Comparison of ENCODE assay signal across 8 mouse cellular contexts in genomic region chr7:139187277-139187676, GRCm38 (mm10). TPM values are rescaled to one million over a fixed set of nuclear protein-coding genes. Genes with fewer than 3 reads are reported as not detected.
DNase-seq lines count a peak whose midpoint lies in the region; ATAC-seq and TF ChIP-seq lines count a peak whose summit lies in the region.

No protein-coding gene starts in this region.

- H3K9me3 ChIP-seq in heart, embryonic 10.5 days: 0 out of 2 replicates have a peak, but pooled peaks cover 8% of the 10 kb centered on the region
- no peaks in the 10 kb centered on the region for H3K9me3 ChIP-seq in ES-E14 (ENCODE audit: control insufficient read depth, insufficient read depth, low read depth, low read length)
- no peaks in the 10 kb centered on the region for H3K9me3 ChIP-seq in hindbrain, embryonic 11.5 days (ENCODE audit: control insufficient read depth, low read length)
- H3K9me3 ChIP-seq in midbrain, embryonic 12.5 days: no peaks in the 10 kb centered on the region

- intact Hi-C loops in heart, postnatal 25 days (cut with DNase I): no loop called here

- peak overlapping the region; percentile 97 for H3K4me2 ChIP-seq in hindbrain, embryonic 11.5 days (replicated peaks; ENCODE audit: low read depth, low read length)
- H3K4me2 ChIP-seq in midbrain, embryonic 12.5 days (replicated peaks): peak overlapping the region; percentile 97

- H3K36me3 ChIP-seq in heart, embryonic 10.5 days: no peaks in the 10 kb centered on the region
- no peaks in the 10 kb centered on the region for H3K36me3 ChIP-seq in ES-E14 (ENCODE audit: control insufficient read depth, insufficient read depth, low read length, poor library complexity, severe bottlenecking)
- no peaks in the 10 kb centered on the region for H3K36me3 ChIP-seq in hindbrain, embryonic 11.5 days (ENCODE audit: control insufficient read depth, insufficient read depth, low read length)
- H3K36me3 ChIP-seq in midbrain, embryonic 12.5 days: no peaks in the 10 kb centered on the region

- 31% methylated on average over 7 of the region's 7 CpGs for WGBS in heart, embryonic 10.5 days
- WGBS in hindbrain, embryonic 11.5 days: 29% methylated on average over 7 of the region's 7 CpGs
- WGBS in midbrain, embryonic 12.5 days: 30% methylated on average over 7 of the region's 7 CpGs

- peaks cover 17% of the 10 kb centered on the region for H3K4me1 ChIP-seq in heart, embryonic 10.5 days
- H3K4me1 ChIP-seq in ES-E14 (ENCODE audit: control insufficient read depth in 2 of 2, insufficient read depth in 2 of 2, low read length in 2 of 2, poor library complexity in 1 of 2): no peaks in the 10 kb centered on the region
- peaks cover 6% of the 10 kb centered on the region for H3K4me1 ChIP-seq in hindbrain, embryonic 11.5 days (replicated peaks; ENCODE audit: control insufficient read depth, insufficient read depth, low read length)
- H3K4me1 ChIP-seq in midbrain, embryonic 12.5 days: peaks cover 13% of the 10 kb centered on the region

- H3K4me3 ChIP-seq in heart, embryonic 10.5 days: peak overlapping the region; percentile 78
- H3K4me3 ChIP-seq in ES-E14 (ENCODE audit: insufficient read depth in 1 of 2, low read depth in 1 of 2, low read length in 2 of 2, poor library complexity in 1 of 2, severe bottlenecking in 1 of 2): peak overlapping the region; percentile 69 to 71; a peak in 2 of 4 replicates
- H3K4me3 ChIP-seq in hindbrain, embryonic 11.5 days (ENCODE audit: low read depth, low read length): peak overlapping the region; percentile 60
- H3K4me3 ChIP-seq in midbrain, embryonic 12.5 days: peak overlapping the region; percentile 61

- peaks cover 64% of the 10 kb centered on the region for H3K27me3 ChIP-seq in heart, embryonic 10.5 days (ENCODE audit: insufficient read depth, poor library complexity, severe bottlenecking)
- H3K27me3 ChIP-seq in hindbrain, embryonic 11.5 days (ENCODE audit: control insufficient read depth, insufficient read depth, low read length): peaks cover 22% of the 10 kb centered on the region
- H3K27me3 ChIP-seq in midbrain, embryonic 12.5 days: peaks cover 58% of the 10 kb centered on the region

- no peak overlapping the region for H3K27ac ChIP-seq in heart, embryonic 10.5 days
- H3K27ac ChIP-seq in ES-E14 (ENCODE audit: insufficient read depth, low read depth, low read length, poor library complexity, severe bottlenecking): no peak overlapping the region
- H3K27ac ChIP-seq in hindbrain, embryonic 11.5 days (ENCODE audit: low read depth, low read length): no peak overlapping the region
- H3K27ac ChIP-seq in midbrain, embryonic 12.5 days (replicated peaks): no peak overlapping the region

- no peak for ATAC-seq in hindbrain, embryonic 11.5 days (ENCODE audit: low FRiP score)
- no peak for ATAC-seq in midbrain, embryonic 12.5 days (ENCODE audit: low FRiP score, low read depth)
- ATAC-seq in inflammation-experienced regulatory T-cells, adult 6 months: no peak

- in situ Hi-C loops in ES-E14 (cut with MboI; ENCODE audit: low sequenced_read_pairs in 2 of 2, unreplicated experiment in 2 of 2): no loop called here

- H3K9ac ChIP-seq in ES-E14 (ENCODE audit: insufficient read depth, low read depth, low read length, poor library complexity, severe bottlenecking): no peak overlapping the region
- H3K9ac ChIP-seq in hindbrain, embryonic 11.5 days (ENCODE audit: low read depth, low read length): no peak overlapping the region
- peak overlapping the region; percentile 71; the same call in 1 of the 2 replicates for H3K9ac ChIP-seq in midbrain, embryonic 12.5 days (replicated peaks)

- peak; percentile 72 for DNase-seq in heart, embryonic 10.5 days (ENCODE audit: low spot score)
- DNase-seq in heart, postnatal 25 days (ENCODE audit: low spot score): no peak
- no peak for DNase-seq in ES-E14 (ENCODE audit: low read depth, low spot score)
- no peak for DNase-seq in hindbrain, embryonic 11.5 days (ENCODE audit: low spot score)
- DNase-seq in T-cell, adult 2 months (ENCODE audit: low spot score): no peak
- no peak for DNase-seq in adrenal gland, adult 18-20 months (ENCODE audit: low spot score in 2 of 2)

TF ChIP-seq in ES-E14, 5 proteins besides CTCF, POLR2A, EP300 and RAD21:
- TF ChIP-seq ZNF384 (IDR thresholded peaks at IDR 0.05; ENCODE audit: low read depth, low read length) (no peak), MAFK (IDR thresholded peaks at IDR 0.05; ENCODE audit: insufficient read depth, low read depth, low read length) (no peak), CHD2 (IDR thresholded peaks at IDR 0.05; ENCODE audit: low read depth, low read length) (no peak), HCFC1 (IDR thresholded peaks at IDR 0.05; ENCODE audit: borderline replicate concordance, insufficient read depth, low read length) (no peak), ZC3H11A (IDR thresholded peaks at IDR 0.05; ENCODE audit: borderline replicate concordance, low read depth, low read length) (no peak)
TF ChIP-seq in ES-E14: peak in this region for 0.

RNA-seq across cellular contexts. Expression of gene Lrrc27, which starts 25.5 kb away (rescaled TPM):
- 4.5 TPM in 2 replicates for polyA plus RNA-seq in heart, embryonic 10.5 days (2016; fragmentation: Nextera tagmentation; extraction: Ambion mirVana)
- total RNA-seq in heart, postnatal 25 days (2021): 10 to 100 TPM; 19.1 to 20.0 TPM
- total RNA-seq in ES-E14 (2012; rRNA removed): 6.3 and 8.2 TPM in 2 replicates
- 6.5 and 9.4 TPM in 2 replicates for polyA plus RNA-seq in hindbrain, embryonic 11.5 days (2014; fragmentation: Nextera tagmentation; extraction: Ambion mirVana)
- polyA plus RNA-seq in midbrain, embryonic 12.5 days (2016; fragmentation: Nextera tagmentation; extraction: Ambion mirVana): 4.8 and 5.8 TPM in 2 replicates
- 10 to 100 TPM in 1 of 2 experiments, 1 to 10 TPM in 1; 8.1 to 14.7 TPM for total RNA-seq in adrenal gland, adult 18-20 months (2021)
- 1 to 10 TPM in 2 of 3 experiments, under 1 TPM in 1; 0.77 to 4.3 (median 3.2) TPM for polyA plus RNA-seq in inflammation-experienced regulatory T-cells, adult 6 months (2017; shearing (Covaris generic))

RNA-seq across cellular contexts. Expression of gene Stk32c, which starts 25.8 kb away (rescaled TPM):
- not detected in 2 replicates for polyA plus RNA-seq in heart, embryonic 10.5 days (2016; fragmentation: Nextera tagmentation; extraction: Ambion mirVana)
- total RNA-seq in heart, postnatal 25 days (2021): under 1 TPM; 0.73 to 0.99 TPM
- total RNA-seq in ES-E14 (2012; rRNA removed): 0.53 and 0.89 TPM in 2 replicates
- polyA plus RNA-seq in hindbrain, embryonic 11.5 days (2014; fragmentation: Nextera tagmentation; extraction: Ambion mirVana): 0.52 and 0.54 TPM in 2 replicates
- polyA plus RNA-seq in midbrain, embryonic 12.5 days (2016; fragmentation: Nextera tagmentation; extraction: Ambion mirVana): 0.66 and 1.0 TPM in 2 replicates
- total RNA-seq in adrenal gland, adult 18-20 months (2021): 1 to 10 TPM; 3.2 to 4.3 TPM
- 1 to 10 TPM in 1 of 3 experiments, under 1 TPM in 1, not detected in 1; 0.91 to 3.4 TPM for polyA plus RNA-seq in inflammation-experienced regulatory T-cells, adult 6 months (2017; shearing (Covaris generic))
